Mouse (Mus musculus): ENCODE measurements around the gene 6030445D17Rik. TPM values are rescaled to one million over a fixed set of nuclear protein-coding genes. Genes with fewer than 3 reads are reported as not detected.

The 6030445D17Rik gene
- polyA plus RNA-seq, 1 experiment: not detected

DNA sequence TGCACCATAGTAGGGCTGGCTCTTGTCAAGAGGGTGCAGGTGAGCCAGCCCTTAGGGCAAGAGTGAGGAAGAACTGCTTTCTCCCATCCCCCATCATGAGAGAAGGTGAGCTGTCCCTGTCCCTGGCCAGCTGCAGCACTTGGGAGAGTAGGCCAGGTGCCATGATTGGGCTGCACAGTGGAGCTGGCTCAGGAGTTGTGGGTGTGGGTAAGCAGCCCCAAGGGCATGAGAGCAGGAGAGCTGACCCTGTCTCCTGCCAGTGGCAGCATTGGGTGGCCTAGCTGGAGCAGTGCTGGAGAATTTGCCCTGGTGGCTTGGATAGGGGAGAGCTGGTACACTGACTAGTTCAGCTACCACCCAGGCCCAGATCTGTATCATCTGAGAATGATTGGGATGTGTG is 50.9 kb downstream of the 6030445D17Rik start:
- no peaks in the 10 kb centered on the region for H3K9me3 ChIP-seq
- peaks cover 5% of the 10 kb centered on the region for H3K4me1 ChIP-seq
- H3K4me3 ChIP-seq (replicated peaks): no peak overlapping the region
- TF ChIP-seq FLI1 (IDR thresholded peaks at IDR 0.05; ENCODE audit: low read length) (no peak), GATA1 (IDR thresholded peaks at IDR 0.05; ENCODE audit: borderline replicate concordance, low read length) (no peak)
- peaks cover 7% of the 10 kb centered on the region for H3K27me3 ChIP-seq (replicated peaks)
- no peaks in the 10 kb centered on the region for H3K36me3 ChIP-seq (replicated peaks; ENCODE audit: low read length)

Other genes with a start within 250 kb of the 6030445D17Rik start
- gene Tcea3, start 214.5 kb upstream of the 6030445D17Rik start, polyA plus RNA-seq (2012; ENCODE audit: insufficient read depth, low replicate concordance): not detected in 2 replicates
- 1.9 and 3.7 TPM in 2 replicates for gene Zfp46, start 177.6 kb upstream of the 6030445D17Rik start, polyA plus RNA-seq (2012; ENCODE audit: insufficient read depth, low replicate concordance)
- 3.7 and 29.8 TPM in 2 replicates for gene Hnrnpr, start 151.3 kb upstream of the 6030445D17Rik start, polyA plus RNA-seq (2012; ENCODE audit: insufficient read depth, low replicate concordance)
- not detected in 2 replicates for gene Htr1d, start 38.7 kb upstream of the 6030445D17Rik start, polyA plus RNA-seq (2012; ENCODE audit: insufficient read depth, low replicate concordance)
- 0.11 and 0.22 TPM in 2 replicates for gene Luzp1, start 7.5 kb downstream of the 6030445D17Rik start, polyA plus RNA-seq (2012; ENCODE audit: insufficient read depth, low replicate concordance)
- gene Kdm1a, start 140.5 kb downstream of the 6030445D17Rik start, polyA plus RNA-seq (2012; ENCODE audit: insufficient read depth, low replicate concordance): 7.1 and 8.2 TPM in 2 replicates
- gene Tex46, start 148.2 kb downstream of the 6030445D17Rik start, polyA plus RNA-seq (2012; ENCODE audit: insufficient read depth, low replicate concordance): not detected in 2 replicates
- 0.04 TPM in 1 of 2 replicates, not detected in the other for gene Lactbl1, start 160.4 kb downstream of the 6030445D17Rik start, polyA plus RNA-seq (2012; ENCODE audit: insufficient read depth, low replicate concordance)